Mouse (Mus musculus) testis, adult 2 months (tissue): ENCODE measurements around the gene Efna2. TPM values are rescaled to one million over a fixed set of nuclear protein-coding genes. Genes with fewer than 3 reads are reported as not detected.

Source experiments
- H3K27ac ChIP-seq: fragments of 200-500 bp; 2 replicates; pipeline ENCODE4 v1.5.1; 2012; ENCODE audit warnings: low read depth, low read length; ENCODE audit not compliant: control insufficient read depth, insufficient read depth
- H3K27me3 ChIP-seq: fragments of 200-500 bp; 2 replicates; pipeline ENCODE4 v1.6.1; 2012; ENCODE audit warnings: mild to moderate bottlenecking, low read length, moderate library complexity; ENCODE audit not compliant: control insufficient read depth, insufficient read depth
- H3K36me3 ChIP-seq: fragments of 200-500 bp; 2 replicates; pipeline ENCODE4 v1.6.1; 2012; ENCODE audit warnings: mild to moderate bottlenecking, low read length; ENCODE audit not compliant: control insufficient read depth, insufficient read depth
- H3K4me1 ChIP-seq: fragments of 200-500 bp; 2 replicates; pipeline ENCODE4 v1.6.1; 2012; ENCODE audit warnings: low read length; ENCODE audit not compliant: control insufficient read depth, insufficient read depth
- H3K4me3 ChIP-seq: fragments of 200-500 bp; 2 replicates; pipeline ENCODE4 v1.5.1; 2012; ENCODE audit warnings: low read depth, mild to moderate bottlenecking, low read length, moderate library complexity, mixed read lengths; ENCODE audit not compliant: control insufficient read depth
- CTCF ChIP-seq: fragments of 200-500 bp; IDR thresholded peaks from 2 replicates; pipeline ENCODE4 v1.5.1; 2012; ENCODE audit warnings: low read depth, mild to moderate bottlenecking, inconsistent platforms, low read length, moderate library complexity; ENCODE audit not compliant: control insufficient read depth, insufficient read depth, insufficient replicate concordance
- POLR2A ChIP-seq: fragments of 200-500 bp; IDR thresholded peaks from 2 replicates; pipeline ENCODE4 v1.6.1; 2012; ENCODE audit warnings: low read depth, mild to moderate bottlenecking, inconsistent platforms, low read length, moderate library complexity; ENCODE audit not compliant: control insufficient read depth
- polyA plus RNA-seq: library from polyadenylated mRNA; depleted of rRNA; stranded (reverse); fragments of >200 nt; gene quantifications from 2 replicates; pipeline ENCODE4 v1.2.3, GENCODE M21; 2012

Efna2 gene
- polyA plus RNA-seq, 1 experiment, result 1.4 TPM

- Histone ChIP-seq H3K36me3 (peaks cover 4% of the 10 kb centered on the region), H3K27me3 (no peaks in the 10 kb centered on the region), H3K27ac (no peak overlapping the region), H3K4me3 (peak overlapping the region; percentile 4), H3K4me1 (peaks cover 23% of the 10 kb centered on the region)
- no peak for TF ChIP-seq POLR2A
- TF ChIP-seq CTCF, result no peak
Measured at GRCm38 (mm10) chr10:80171760-80172526, 7.3 kb upstream of the Efna2 start.

- Histone ChIP-seq H3K4me3 (peak within 1 kb of the TSS; percentile 88), H3K27me3 (no peaks in the 10 kb centered on the region), H3K27ac (peak within 1 kb of the TSS; percentile 82), H3K36me3 (peaks cover 4% of the 10 kb centered on the region), H3K4me1 (peaks cover 23% of the 10 kb centered on the region)
- TF ChIP-seq CTCF (no peak), POLR2A (peak; percentile 59)
Measured at GRCm38 (mm10) chr10:80172527-80173292, 6.6 kb upstream of the Efna2 start, which contains the start of gene 1600002K03Rik. 1600002K03Rik (plus strand) TSS chr10:80172944.

- peak overlapping the region; percentile 50 for H3K27ac ChIP-seq
- H3K4me1 ChIP-seq, result peaks cover 23% of the 10 kb centered on the region
- H3K27me3 ChIP-seq, result no peaks in the 10 kb centered on the region
- H3K36me3 ChIP-seq, result peaks cover 4% of the 10 kb centered on the region
- TF ChIP-seq CTCF, result no peak
- TF ChIP-seq POLR2A, result no peak
- peak overlapping the region; percentile 41 for H3K4me3 ChIP-seq
Measured at GRCm38 (mm10) chr10:80173358-80173757, 5.9 kb upstream of the Efna2 start.

- H3K4me1 ChIP-seq, result peaks cover 23% of the 10 kb centered on the region
- H3K27ac ChIP-seq, result no peak overlapping the region
- no peaks in the 10 kb centered on the region for H3K27me3 ChIP-seq
- H3K36me3 ChIP-seq, result peaks cover 4% of the 10 kb centered on the region
- no peak overlapping the region for H3K4me3 ChIP-seq
- TF ChIP-seq POLR2A (no peak), CTCF (no peak)
Measured at GRCm38 (mm10) chr10:80173955-80174640, 5.2 kb upstream of the Efna2 start.

GRCm38 (mm10) chr10:80174705-80175104 is 4.6 kb upstream of the Efna2 start:
- H3K4me3 ChIP-seq, result no peak overlapping the region
- TF ChIP-seq POLR2A, result no peak
- peak; percentile 38; the same call in 1 of the 2 replicates for TF ChIP-seq CTCF
- peaks cover 4% of the 10 kb centered on the region for H3K36me3 ChIP-seq
- peaks cover 26% of the 10 kb centered on the region for H3K4me1 ChIP-seq
- H3K27ac ChIP-seq, result no peak overlapping the region
- H3K27me3 ChIP-seq, result no peaks in the 10 kb centered on the region

GRCm38 (mm10) chr10:80175536-80176269 is 3.6 kb upstream of the Efna2 start:
- Histone ChIP-seq H3K4me1 (peaks cover 26% of the 10 kb centered on the region), H3K36me3 (peaks cover 2% of the 10 kb centered on the region; the same call in 1 of the 2 replicates), H3K4me3 (no peak overlapping the region), H3K27ac (no peak overlapping the region), H3K27me3 (no peaks in the 10 kb centered on the region)
- TF ChIP-seq CTCF (no peak; the same call in 1 of the 2 replicates), POLR2A (no peak)

GRCm38 (mm10) chr10:80176270-80176834 is 2.9 kb upstream of the Efna2 start:
- H3K27me3 ChIP-seq, result no peaks in the 10 kb centered on the region
- peaks cover 26% of the 10 kb centered on the region for H3K4me1 ChIP-seq
- TF ChIP-seq CTCF, result no peak
- no peak for TF ChIP-seq POLR2A
- H3K36me3 ChIP-seq, result peaks cover under 1% of the 10 kb centered on the region; the same call in 1 of the 2 replicates
- H3K27ac ChIP-seq, result no peak overlapping the region
- no peak overlapping the region for H3K4me3 ChIP-seq
